Mouse (Mus musculus) ovary, postnatal 10 days (tissue): ENCODE data around the gene Eri3.

Experiments used
- DNase-seq: peaks from one replicate; pipeline ENCODE4 v3.0.0; 2022; ENCODE audit warnings: low spot score

Eri3 gene

GRCm38 (mm10) chr4:117577579-117577978 lies 27.4 kb downstream of the Eri3 start:
- no peak for DNase-seq

DNA sequence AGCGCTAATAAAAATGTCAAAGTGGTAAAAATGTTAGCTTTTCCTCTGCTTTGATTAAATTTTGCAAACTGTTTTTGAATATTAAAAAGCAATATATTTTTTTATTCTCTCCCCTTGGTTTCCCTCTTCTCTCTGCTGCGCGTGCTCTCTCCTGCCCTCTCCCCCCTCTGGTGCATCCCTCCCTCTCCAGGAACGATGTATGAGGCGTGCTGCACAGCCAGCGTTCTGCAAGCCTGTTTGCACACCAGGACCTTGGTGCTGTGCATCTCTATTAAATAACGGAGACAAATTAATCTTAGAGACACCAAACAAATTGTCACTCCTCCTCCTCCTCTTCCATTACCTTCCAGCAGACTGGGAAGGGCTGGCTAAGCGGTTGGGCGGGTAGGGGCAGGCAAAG lies 31.5 kb downstream of the Eri3 start:
- no peak for DNase-seq

- no peak for DNase-seq
Observed at GRCm38 (mm10) chr4:117585995-117586394, 35.8 kb downstream of the Eri3 start.

GRCm38 (mm10) chr4:117587447-117587846 lies 37.3 kb downstream of the Eri3 start:
- no peak for DNase-seq

GRCm38 (mm10) chr4:117589081-117589660 lies 39.0 kb downstream of the Eri3 start:
- no peak for DNase-seq

DNA sequence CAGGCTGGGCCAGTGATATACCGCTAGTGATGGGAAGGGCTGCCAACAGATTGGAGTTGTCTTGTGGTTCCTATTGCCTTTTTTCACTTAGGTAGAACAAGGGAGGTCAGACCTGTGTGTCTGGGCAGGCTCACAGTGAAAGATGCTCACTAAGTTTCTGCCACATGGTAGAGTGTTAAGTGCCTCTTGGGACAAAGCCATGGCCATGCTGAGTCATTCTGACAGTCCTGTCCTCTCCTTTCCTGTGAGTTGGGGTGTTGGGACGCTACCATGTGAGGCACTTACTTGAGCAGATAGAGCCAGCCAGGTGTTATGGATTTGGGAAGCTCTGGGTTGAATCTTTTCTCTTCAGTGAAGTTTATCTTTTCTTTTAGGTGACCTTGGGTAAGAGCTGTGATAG lies 40.6 kb downstream of the Eri3 start:
- no peak for DNase-seq

DNA sequence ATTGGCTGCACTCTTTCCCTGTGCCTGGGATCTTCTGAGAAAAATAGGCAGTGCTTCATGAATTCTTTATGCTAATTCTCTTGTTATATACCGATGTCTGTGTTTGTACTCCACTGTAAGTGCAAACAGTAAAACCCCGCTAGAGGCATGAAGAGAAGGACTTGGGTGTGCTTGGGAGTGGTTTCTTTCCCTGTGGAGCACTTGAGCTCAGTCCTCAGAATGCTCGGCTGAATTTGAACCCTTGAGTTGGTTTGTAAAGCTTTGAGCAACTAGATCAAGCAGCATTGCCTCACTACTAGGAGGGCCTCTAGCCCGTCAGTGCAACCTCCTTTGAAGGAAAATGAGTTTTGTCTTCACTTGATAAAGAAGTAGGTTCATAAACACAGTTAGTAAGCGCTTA lies 42.0 kb downstream of the Eri3 start:
- no peak for DNase-seq

GRCm38 (mm10) chr4:117595293-117595692 lies 45.1 kb downstream of the Eri3 start:
- no peak for DNase-seq

GRCm38 (mm10) chr4:117599986-117600565 lies 49.9 kb downstream of the Eri3 start:
- DNase-seq = no peak

DNA sequence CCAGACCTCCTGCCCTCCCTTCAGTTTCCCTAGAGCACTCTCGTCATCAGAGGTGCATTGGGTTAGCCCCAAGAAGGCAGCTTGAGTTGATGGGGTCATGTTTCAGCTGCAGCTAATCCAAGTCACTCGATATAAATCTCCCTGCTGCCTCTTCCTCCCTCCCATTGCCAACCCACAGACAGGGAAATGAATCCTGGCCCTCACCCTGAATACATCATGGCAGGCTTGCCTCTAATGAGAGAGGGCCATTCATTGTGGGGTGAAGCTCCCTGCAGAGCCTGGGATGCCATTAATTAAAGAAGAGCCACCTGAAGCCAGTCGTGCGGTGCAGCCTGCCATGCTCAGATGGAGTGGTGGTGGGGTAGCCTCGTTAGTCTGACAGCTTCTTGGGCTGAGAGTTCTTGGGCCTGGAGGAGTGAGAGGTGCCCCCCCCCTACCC lies 51.2 kb downstream of the Eri3 start:
- no peak for DNase-seq

GRCm38 (mm10) chr4:117605099-117605953 lies 55.2 kb downstream of the Eri3 start:
- no peak for DNase-seq

- no peak for DNase-seq
Observed at GRCm38 (mm10) chr4:117605954-117606227, 55.7 kb downstream of the Eri3 start.

DNA sequence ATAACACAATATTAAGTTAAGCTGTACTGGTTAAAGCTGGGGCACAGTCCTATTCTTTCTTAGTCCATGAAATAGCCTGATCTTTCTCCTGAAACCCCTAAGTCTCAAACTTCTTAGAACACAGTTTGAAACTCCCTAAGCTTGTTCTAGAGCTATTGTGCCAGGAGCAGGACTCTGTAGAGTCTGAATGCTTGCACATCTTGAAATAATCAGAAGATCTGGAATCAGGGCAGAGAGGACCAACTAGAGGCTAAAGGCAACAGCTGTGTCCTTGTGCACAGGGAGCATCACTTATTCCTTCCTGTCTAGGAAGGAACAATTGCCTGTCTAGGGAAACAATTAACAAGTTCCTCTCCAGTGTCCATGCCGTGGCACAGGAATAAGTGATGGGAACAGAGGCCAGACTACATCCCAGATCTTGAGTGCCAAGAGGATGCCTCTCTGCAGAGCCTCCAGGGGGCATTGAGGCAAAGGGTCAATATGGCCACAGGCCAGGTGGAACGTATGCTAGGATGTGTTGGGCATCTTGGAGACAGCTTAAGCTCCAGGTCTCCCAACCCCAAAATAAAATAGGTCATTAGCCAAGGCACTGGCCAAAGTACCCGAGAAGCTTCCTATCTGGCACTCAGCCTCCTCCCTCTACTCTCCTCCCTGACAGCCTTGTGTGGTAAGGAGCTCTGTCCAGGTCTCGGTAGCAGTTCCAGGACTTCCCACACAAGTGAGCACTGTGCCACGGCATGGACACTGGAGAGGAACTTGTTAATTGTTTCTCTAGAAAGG lies 56.9 kb downstream of the Eri3 start:
- DNase-seq = no peak

GRCm38 (mm10) chr4:117608265-117608664 lies 58.1 kb downstream of the Eri3 start:
- DNase-seq = no peak

DNA sequence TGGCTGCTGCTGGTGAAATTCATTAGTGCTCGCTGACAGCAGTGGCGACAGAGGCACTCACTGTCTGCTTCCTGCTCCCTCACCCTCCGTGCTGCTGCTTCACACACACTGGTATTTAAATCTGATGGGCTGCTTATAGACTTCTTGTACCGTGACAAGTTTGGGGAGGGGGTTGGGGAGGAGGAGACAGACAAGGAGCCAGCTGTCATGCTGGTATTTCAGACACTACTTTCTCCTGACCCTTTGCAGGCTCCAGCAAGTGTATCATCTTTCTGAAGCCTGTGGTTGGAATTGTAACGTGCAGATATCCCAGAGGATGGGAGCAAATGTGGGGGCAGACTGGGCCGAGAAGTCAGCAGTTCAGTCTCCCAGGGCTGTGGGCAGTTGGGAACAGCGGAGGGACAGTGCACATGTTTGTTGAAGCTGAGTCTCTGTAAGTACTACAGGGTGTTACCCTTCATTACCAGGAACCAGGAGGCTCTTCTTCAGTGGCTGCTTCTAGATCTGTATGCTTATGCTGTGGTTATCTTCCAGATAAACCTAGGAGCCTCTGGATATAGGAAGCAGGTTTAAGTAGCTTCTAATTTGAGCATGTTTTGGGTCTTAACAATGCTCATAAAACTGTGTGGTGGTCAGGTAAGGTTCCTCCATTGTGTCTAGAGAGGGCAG lies 59.3 kb downstream of the Eri3 start:
- no peak for DNase-seq

DNA sequence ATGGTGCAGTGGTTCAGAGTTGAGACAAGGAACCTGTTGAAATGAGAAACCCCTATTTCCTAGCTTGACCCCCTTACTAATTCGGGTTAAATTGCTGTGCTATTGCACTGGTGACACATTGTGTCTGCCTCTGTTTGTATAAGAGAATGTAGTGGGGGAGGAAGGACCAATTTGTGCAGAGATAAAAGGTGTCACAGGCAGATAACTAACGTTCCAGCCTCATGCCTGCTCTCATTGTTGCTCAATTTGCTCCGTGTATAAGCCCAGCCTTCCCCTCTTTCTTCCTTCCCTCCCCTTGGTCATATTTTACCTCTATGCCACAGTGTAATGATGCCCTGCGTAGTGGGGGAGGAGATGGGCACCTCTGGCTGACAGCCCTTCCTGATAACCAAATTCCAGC lies 61.2 kb downstream of the Eri3 start:
- DNase-seq = no peak

DNA sequence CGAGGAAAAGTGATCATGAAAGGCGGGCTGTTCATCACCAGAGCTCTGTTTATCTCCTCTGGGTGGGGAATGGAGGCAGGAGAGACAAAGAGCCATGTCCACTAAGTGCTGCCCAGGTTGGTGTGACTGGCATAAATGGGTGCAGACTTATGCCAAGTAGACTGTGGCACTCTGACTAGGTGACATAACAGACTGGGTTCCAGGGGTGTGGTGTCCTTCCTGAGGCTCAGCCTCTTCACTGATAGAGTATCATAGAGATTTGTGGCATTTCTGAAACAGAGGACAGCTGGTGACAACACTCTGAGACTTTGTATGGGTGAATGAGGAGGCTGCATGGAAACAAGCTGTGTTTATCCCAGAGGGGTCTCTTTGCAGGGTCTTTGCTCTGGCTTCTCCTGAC lies 61.6 kb downstream of the Eri3 start:
- no peak for DNase-seq

DNA sequence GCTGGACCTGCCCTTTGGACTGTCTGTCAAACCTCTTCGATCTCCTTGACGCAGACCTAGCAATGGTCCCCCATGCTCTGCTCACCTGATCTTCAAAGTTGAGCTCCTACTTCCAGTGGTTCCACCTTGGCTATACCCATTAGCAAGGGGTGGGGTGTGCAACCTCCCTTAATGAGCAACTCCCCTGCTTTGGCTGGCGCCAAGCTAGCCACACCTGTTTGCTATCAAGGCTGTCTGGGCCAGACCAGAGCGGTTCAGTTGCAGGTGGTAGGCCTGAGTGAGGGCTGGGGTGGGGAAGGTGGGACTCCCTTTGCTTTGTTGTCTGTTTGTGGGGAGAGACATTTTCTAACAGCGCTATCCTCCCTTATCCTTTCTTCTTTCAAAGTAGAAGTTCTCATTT lies 62.5 kb downstream of the Eri3 start:
- DNase-seq = no peak

- DNase-seq = no peak
Observed at GRCm38 (mm10) chr4:117613153-117613773, 63.1 kb downstream of the Eri3 start.

GRCm38 (mm10) chr4:117616600-117616999 lies 66.4 kb downstream of the Eri3 start:
- DNase-seq = no peak

GRCm38 (mm10) chr4:117622270-117622669 lies 72.1 kb downstream of the Eri3 start:
- DNase-seq = no peak

- DNase-seq = no peak
Observed at GRCm38 (mm10) chr4:117623025-117623424, 72.9 kb downstream of the Eri3 start.
